Mouse (Mus musculus) hindbrain, embryonic 13.5 days (tissue): ENCODE measurements around the gene Samm50. TPM values are rescaled to one million over a fixed set of nuclear protein-coding genes. Genes with fewer than 3 reads are reported as not detected.

Experiments used
- ATAC-seq: fragments of 200-750 bp; cut with Nextera tagmentation; 2 replicates; pipeline ENCODE4 v1.8.0; 2017; ENCODE audit warnings: moderate TSS enrichment; ENCODE audit not compliant: low FRiP score
- H3K27ac ChIP-seq: fragments of 300-500 bp; sonication (generic); 2 replicates; pipeline ENCODE4 v1.5.1; 2015; ENCODE audit warnings: inconsistent platforms, mild to moderate bottlenecking, moderate library complexity
- H3K27me3 ChIP-seq: fragments of 300-500 bp; sonication (generic); 2 replicates; pipeline ENCODE4 v1.6.1; 2015; ENCODE audit warnings: mild to moderate bottlenecking, inconsistent platforms
- H3K36me3 ChIP-seq: fragments of 300-500 bp; sonication (generic); 2 replicates; pipeline ENCODE4 v1.6.1; 2015; ENCODE audit warnings: mild to moderate bottlenecking, inconsistent platforms
- H3K4me1 ChIP-seq: fragments of 300-500 bp; sonication (generic); replicated peaks from 2 replicates; pipeline ENCODE4 v1.6.1; 2015; ENCODE audit warnings: inconsistent platforms
- H3K4me2 ChIP-seq: fragments of 300-500 bp; sonication (generic); 2 replicates; pipeline ENCODE4 v1.6.1; 2015; ENCODE audit warnings: inconsistent platforms, mild to moderate bottlenecking, moderate library complexity
- H3K4me3 ChIP-seq: fragments of 300-500 bp; sonication (generic); 2 replicates; pipeline ENCODE4 v1.5.1; 2015; ENCODE audit warnings: mild to moderate bottlenecking, inconsistent platforms
- H3K9ac ChIP-seq: fragments of 300-500 bp; sonication (generic); 2 replicates; pipeline ENCODE4 v1.6.1; 2015; ENCODE audit warnings: mild to moderate bottlenecking, inconsistent platforms
- H3K9me3 ChIP-seq: fragments of 300-500 bp; sonication (generic); 2 replicates; pipeline ENCODE4 v1.6.1; 2016; ENCODE audit warnings: inconsistent platforms
- WGBS: fragments of 180-500 bp; shearing (Covaris S2); methylation state at CpG from one replicate; pipeline ENCODE4 v1.1.7; 2015; 5-methylcytosine and 5-hydroxymethylcytosine counted together
- polyA plus RNA-seq: library from polyadenylated mRNA; unstranded; fragments of >200 nt; fragmentation: Nextera tagmentation; extraction: Ambion mirVana; gene quantifications from 2 replicates; pipeline ENCODE4 v1.2.1, GENCODE M21; 2015

The Samm50 gene
- polyA plus RNA-seq, 1 experiment from 2014 or later, result 77.1 TPM

- Histone ChIP-seq H3K4me2 (no peak overlapping the region), H3K9me3 (no peaks in the 10 kb centered on the region), H3K36me3 (no peaks in the 10 kb centered on the region), H3K4me1 (peaks cover 10% of the 10 kb centered on the region), H3K9ac (no peak overlapping the region), H3K4me3 (no peak overlapping the region), H3K27me3 (no peaks in the 10 kb centered on the region), H3K27ac (no peak overlapping the region)
- WGBS, result 49% methylated on average over 4 of the region's 4 CpGs
- ATAC-seq, result no peak
These were observed 5.8 kb upstream of the Samm50 start for GRCm38 (mm10) chr15:84186196-84186595.

- WGBS, result 58% methylated on average over 2 of the region's 2 CpGs
- ATAC-seq, result no peak
These were observed 3.0 kb upstream of the Samm50 start for GRCm38 (mm10) chr15:84188887-84189530.

DNA sequence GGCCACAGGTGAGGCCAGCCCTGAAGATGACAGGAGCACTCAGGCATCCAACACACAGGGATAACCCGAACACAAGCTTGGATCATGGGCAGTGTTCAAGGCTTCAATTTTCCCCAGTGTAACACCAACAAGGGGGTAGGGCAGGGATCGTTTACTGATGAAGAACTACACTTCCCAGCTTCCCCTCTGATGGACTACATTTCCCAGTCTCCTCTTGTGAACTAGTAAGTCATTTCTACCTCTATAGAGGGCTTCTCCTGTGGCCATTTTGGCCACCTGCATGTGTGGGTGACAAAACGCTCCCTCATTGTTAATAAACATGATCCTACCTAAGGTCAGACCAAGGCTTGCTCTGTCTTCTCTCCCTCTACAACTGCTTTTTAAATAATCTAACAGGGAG is 2.2 kb upstream of the Samm50 start:
- H3K27ac ChIP-seq, result no peak overlapping the region
- H3K9ac ChIP-seq, result no peak overlapping the region
- no peaks in the 10 kb centered on the region for H3K27me3 ChIP-seq
- 49% methylated on average over 3 of the region's 3 CpGs for WGBS
- no peaks in the 10 kb centered on the region for H3K36me3 ChIP-seq
- no peaks in the 10 kb centered on the region for H3K9me3 ChIP-seq
- no peak overlapping the region for H3K4me3 ChIP-seq
- peaks cover 26% of the 10 kb centered on the region for H3K4me1 ChIP-seq
- H3K4me2 ChIP-seq, result no peak overlapping the region
- ATAC-seq, result 0 out of 2 replicates have a peak, but pooled peaks have one; percentile 18

More at GRCm38 (mm10) chr15:84188887-84189530, 3.0 kb upstream of the Samm50 start:
- Histone ChIP-seq H3K9me3 (no peaks in the 10 kb centered on the region), H3K36me3 (no peaks in the 10 kb centered on the region), H3K27me3 (no peaks in the 10 kb centered on the region), H3K4me2 (no peak overlapping the region), H3K4me1 (peaks cover 26% of the 10 kb centered on the region), H3K4me3 (no peak overlapping the region), H3K27ac (no peak overlapping the region), H3K9ac (no peak overlapping the region)

- Histone ChIP-seq H3K27ac (peak overlapping the region; percentile 91), H3K9ac (peak overlapping the region; percentile 84), H3K4me3 (peak overlapping the region; percentile 86), H3K4me1 (peaks cover 26% of the 10 kb centered on the region), H3K4me2 (peak overlapping the region; percentile 82), H3K36me3 (peaks cover 16% of the 10 kb centered on the region), H3K9me3 (no peaks in the 10 kb centered on the region), H3K27me3 (no peaks in the 10 kb centered on the region)
- 1% methylated on average over 9 of the region's 9 CpGs for WGBS
- no peak for ATAC-seq
These were observed 350 bp upstream of the Samm50 start for GRCm38 (mm10) chr15:84191724-84192057.

DNA sequence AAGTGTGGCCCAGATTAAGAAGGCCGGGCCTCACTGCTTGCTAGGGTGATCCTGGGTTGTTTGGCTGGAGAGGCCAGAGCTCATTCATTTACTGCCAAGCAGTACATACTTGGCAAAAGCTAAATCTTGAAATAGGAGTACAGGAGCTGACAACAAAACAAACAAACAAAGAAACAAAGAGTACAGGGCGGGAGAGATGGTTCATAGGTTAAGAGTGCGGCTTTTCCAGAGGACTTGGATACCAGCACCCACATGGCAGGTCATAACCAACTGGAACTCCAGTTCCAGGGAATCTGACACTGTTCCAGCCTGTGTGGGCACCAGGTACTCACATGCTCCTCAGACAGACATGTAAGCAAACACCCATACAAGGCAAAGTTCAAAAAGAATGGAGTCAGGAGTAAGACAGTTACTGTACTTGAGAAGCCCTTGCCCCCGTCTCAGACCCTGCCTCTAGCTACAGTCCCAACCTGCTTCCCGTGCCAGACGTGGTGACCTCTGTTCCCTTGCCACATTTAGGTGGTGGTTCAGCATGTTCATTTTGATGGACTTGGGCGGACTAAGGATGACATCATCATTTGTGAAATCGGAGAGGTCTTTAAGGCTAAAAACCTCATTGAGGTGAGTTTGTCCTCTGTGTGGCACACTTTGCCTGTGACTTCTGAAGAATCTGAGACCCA is 4.6 kb downstream of the Samm50 start:
- Histone ChIP-seq H3K4me1 (peaks cover 12% of the 10 kb centered on the region), H3K27me3 (no peaks in the 10 kb centered on the region), H3K9me3 (no peaks in the 10 kb centered on the region), H3K27ac (no peak overlapping the region), H3K36me3 (peaks cover 65% of the 10 kb centered on the region), H3K9ac (no peak overlapping the region), H3K4me3 (no peak overlapping the region), H3K4me2 (no peak overlapping the region)
- ATAC-seq, result no peak
- 93% methylated on average over 8 of the region's 8 CpGs for WGBS

- 91% methylated on average over 4 of the region's 4 CpGs for WGBS
- H3K27ac ChIP-seq, result no peak overlapping the region
- no peak overlapping the region for H3K4me2 ChIP-seq
- no peak overlapping the region for H3K4me3 ChIP-seq
- H3K27me3 ChIP-seq, result no peaks in the 10 kb centered on the region
- H3K4me1 ChIP-seq, result peaks cover 4% of the 10 kb centered on the region
- ATAC-seq, result no peak
- peaks cover 93% of the 10 kb centered on the region for H3K36me3 ChIP-seq
- no peaks in the 10 kb centered on the region for H3K9me3 ChIP-seq
- no peak overlapping the region for H3K9ac ChIP-seq
These were observed 15.3 kb downstream of the Samm50 start for GRCm38 (mm10) chr15:84207327-84207726.

- Histone ChIP-seq H3K36me3 (peaks cover 76% of the 10 kb centered on the region), H3K9me3 (no peaks in the 10 kb centered on the region), H3K4me3 (no peak overlapping the region), H3K9ac (no peak overlapping the region), H3K27ac (no peak overlapping the region), H3K4me2 (no peak overlapping the region), H3K27me3 (no peaks in the 10 kb centered on the region), H3K4me1 (peaks cover 27% of the 10 kb centered on the region)
- 90% methylated on average over 11 of the region's 11 CpGs for WGBS
- no peak for ATAC-seq
These were observed 17.7 kb downstream of the Samm50 start for GRCm38 (mm10) chr15:84209517-84210412.

- H3K36me3 ChIP-seq, result peaks cover 72% of the 10 kb centered on the region
- H3K4me3 ChIP-seq, result no peak overlapping the region
- H3K9me3 ChIP-seq, result no peaks in the 10 kb centered on the region
- H3K4me1 ChIP-seq, result peaks cover 27% of the 10 kb centered on the region
- ATAC-seq, result no peak
- 96% methylated on average over 13 of the region's 13 CpGs for WGBS
- H3K4me2 ChIP-seq, result no peak overlapping the region
- H3K9ac ChIP-seq, result no peak overlapping the region
- H3K27ac ChIP-seq, result no peak overlapping the region
- H3K27me3 ChIP-seq, result no peaks in the 10 kb centered on the region
These were observed 18.4 kb downstream of the Samm50 start for GRCm38 (mm10) chr15:84210461-84210860.

- Histone ChIP-seq H3K4me1 (peaks cover 30% of the 10 kb centered on the region), H3K4me3 (no peak overlapping the region), H3K9ac (no peak overlapping the region), H3K27ac (no peak overlapping the region), H3K36me3 (peaks cover 67% of the 10 kb centered on the region), H3K27me3 (no peaks in the 10 kb centered on the region), H3K9me3 (no peaks in the 10 kb centered on the region), H3K4me2 (no peak overlapping the region)
- no peak for ATAC-seq
- 93% methylated on average over 13 of the region's 13 CpGs for WGBS
These were observed 18.9 kb downstream of the Samm50 start for GRCm38 (mm10) chr15:84210941-84211340.

DNA sequence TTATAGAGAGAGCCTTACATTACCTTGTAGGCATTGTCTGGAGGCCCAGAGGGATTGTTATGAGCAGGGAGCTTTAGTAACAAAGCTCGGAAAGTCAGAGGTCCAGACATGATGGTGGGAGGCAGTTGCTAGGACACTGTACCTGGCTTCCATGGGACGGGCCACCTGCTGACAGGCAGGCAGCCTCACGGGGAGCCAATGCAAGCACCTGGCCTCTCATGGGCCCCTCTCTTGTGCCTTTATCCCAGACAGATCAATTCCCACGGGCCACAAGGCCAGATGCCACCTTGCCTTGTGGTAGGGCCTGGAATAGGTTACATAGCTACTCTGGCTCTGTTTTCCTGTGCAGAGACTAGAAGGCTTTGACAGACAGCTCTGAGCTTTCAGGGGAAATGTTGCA is 19.5 kb downstream of the Samm50 start:
- Histone ChIP-seq H3K27ac (no peak overlapping the region), H3K9me3 (no peaks in the 10 kb centered on the region), H3K36me3 (peaks cover 61% of the 10 kb centered on the region), H3K4me1 (peaks cover 37% of the 10 kb centered on the region), H3K4me3 (no peak overlapping the region), H3K4me2 (no peak overlapping the region), H3K9ac (no peak overlapping the region), H3K27me3 (no peaks in the 10 kb centered on the region)
- 70% methylated on average over 4 of the region's 4 CpGs for WGBS
- peak; percentile 26; the same call in 1 of the 2 replicates for ATAC-seq

DNA sequence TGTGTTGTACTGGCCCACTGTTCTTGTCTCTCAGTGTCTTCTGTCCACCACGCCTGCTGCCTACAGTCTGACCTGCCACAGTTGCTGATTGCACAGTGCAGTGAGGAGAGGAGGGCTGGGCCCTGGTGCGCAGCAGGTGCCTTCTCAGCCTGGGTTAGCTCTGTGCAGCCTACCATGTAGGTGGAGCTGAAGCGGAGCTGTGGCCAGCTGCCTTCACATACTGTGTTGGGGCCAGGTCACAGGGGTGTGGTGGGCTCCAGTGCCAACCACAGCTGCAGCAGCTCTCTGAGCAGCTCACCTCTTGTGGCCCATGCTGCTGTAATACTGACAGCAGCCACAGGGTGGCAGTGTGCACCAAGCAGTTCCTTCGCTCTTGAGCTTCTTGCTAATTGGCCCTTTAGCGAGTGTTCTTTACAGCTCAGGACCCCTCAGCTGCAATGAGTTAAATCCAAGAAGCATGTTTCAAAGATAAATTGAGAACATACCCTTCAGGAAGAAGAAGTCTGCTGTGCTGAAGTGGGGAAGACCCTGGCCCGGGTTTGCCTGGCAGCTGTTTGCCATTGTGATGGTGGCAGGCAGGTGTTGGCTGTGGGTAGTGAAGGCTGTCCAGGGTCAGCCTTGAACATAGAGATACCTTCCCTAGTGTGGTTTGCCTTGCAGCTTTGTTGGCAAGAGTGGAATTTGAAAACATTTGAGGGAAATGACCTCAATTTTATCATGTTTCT is 20.2 kb downstream of the Samm50 start:
- Histone ChIP-seq H3K27me3 (no peaks in the 10 kb centered on the region), H3K9ac (no peak overlapping the region), H3K4me2 (no peak overlapping the region), H3K27ac (no peak overlapping the region), H3K36me3 (peaks cover 54% of the 10 kb centered on the region), H3K4me1 (peaks cover 43% of the 10 kb centered on the region), H3K4me3 (no peak overlapping the region), H3K9me3 (no peaks in the 10 kb centered on the region)
- ATAC-seq, result peak; percentile 67; the same call in 1 of the 2 replicates
- 45% methylated on average over 6 of the region's 6 CpGs for WGBS

DNA sequence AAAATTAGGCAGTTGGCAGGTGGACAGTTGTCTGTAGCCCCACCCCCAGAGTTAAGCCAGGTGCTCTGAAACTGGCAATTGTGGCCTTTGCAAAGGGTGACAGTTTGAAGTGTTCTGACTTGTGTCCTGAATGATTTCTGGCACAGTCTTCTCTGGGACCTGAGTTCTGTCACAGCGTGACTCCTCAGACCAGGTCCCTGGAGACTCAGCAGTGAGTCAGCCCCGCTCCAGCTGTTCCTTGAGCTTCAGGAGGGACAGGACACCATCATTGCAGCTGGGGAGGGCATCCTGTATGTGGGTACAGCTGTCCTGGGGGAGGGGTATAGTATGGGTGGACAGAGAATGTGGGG is 20.7 kb downstream of the Samm50 start:
- Histone ChIP-seq H3K9ac (no peak overlapping the region; the same call in 1 of the 2 replicates), H3K36me3 (peaks cover 49% of the 10 kb centered on the region), H3K27ac (no peak overlapping the region), H3K4me3 (no peak overlapping the region), H3K27me3 (no peaks in the 10 kb centered on the region), H3K4me1 (peaks cover 47% of the 10 kb centered on the region), H3K4me2 (no peak overlapping the region), H3K9me3 (no peaks in the 10 kb centered on the region)
- 83% methylated on average over 2 of the region's 2 CpGs for WGBS
- ATAC-seq, result no peak
